Mouse (Mus musculus): ENCODE measurements around the gene Olfr1307. TPM values are rescaled to one million over a fixed set of nuclear protein-coding genes. Genes with fewer than 3 reads are reported as not detected.

Gene Olfr1307
- 0.01 TPM in 2 replicates for polyA plus RNA-seq (2015; fragmentation: Nextera tagmentation; extraction: Ambion mirVana)

DNA sequence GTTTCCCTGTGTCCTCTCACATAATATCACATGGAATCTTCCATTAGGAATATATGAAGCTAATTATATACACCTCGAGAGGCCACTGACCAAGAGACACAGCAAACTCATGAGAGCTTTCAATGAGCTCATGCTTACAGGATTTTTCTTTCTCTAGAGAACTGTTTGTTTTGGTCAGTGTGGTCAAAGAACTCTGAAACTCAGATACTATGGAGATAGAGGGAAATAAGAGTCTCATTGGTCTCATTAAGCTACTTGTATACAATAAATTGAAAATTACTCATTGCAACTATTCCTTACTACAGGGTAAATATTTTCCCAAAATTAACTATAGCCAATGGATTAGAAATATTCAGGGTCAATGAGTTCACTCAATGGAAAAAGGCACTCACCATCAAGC is at the start of gene Olfr1307:
Gene Olfr1307, minus strand, starts transcription at position 101 of the 400 bp plus-strand sequence.
- Histone ChIP-seq H3K9ac (no peak within 1 kb of the TSS), H3K4me3 (no peak within 1 kb of the TSS), H3K27ac (no peak within 1 kb of the TSS), H3K4me2 (no peak within 1 kb of the TSS), H3K27me3 (no peaks in the 10 kb centered on the region), H3K9me3 (replicated peaks) (no peaks in the 10 kb centered on the region), H3K36me3 (ENCODE audit: poor library complexity, severe bottlenecking) (no peaks in the 10 kb centered on the region), H3K4me1 (no peaks in the 10 kb centered on the region)
- 73% methylated on average over 1 of the region's 1 CpGs for WGBS
- no peak for ATAC-seq

DNA sequence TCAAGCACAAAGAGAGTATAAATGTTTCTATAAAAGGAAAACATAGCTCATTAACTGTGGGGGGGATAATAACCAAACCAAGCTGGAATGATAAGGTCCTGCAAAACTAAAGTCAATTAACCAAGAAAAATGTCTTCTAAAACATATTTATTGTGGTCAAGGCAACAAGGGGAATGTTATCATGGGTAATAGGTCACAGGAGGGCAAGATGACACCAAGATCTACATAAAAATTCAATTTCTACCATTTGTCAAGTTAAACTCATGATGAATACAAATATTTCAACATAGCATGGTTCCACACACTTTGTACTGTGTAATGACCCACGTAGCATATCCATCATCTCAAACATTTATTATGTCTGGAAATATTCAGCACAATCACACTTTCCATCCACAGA is 40.9 kb upstream of the Olfr1307 start, which contains the start of gene Olfr1309:
Gene Olfr1309, minus strand, starts transcription at position 101 of the 400 bp plus-strand sequence.
- H3K9me3 ChIP-seq (replicated peaks): no peaks in the 10 kb centered on the region
- H3K27me3 ChIP-seq: no peaks in the 10 kb centered on the region
- no peaks in the 10 kb centered on the region for H3K36me3 ChIP-seq (ENCODE audit: poor library complexity, severe bottlenecking)
- H3K4me1 ChIP-seq: no peaks in the 10 kb centered on the region
- no peak within 1 kb of the TSS for H3K4me3 ChIP-seq
- H3K4me2 ChIP-seq: no peak within 1 kb of the TSS
- 67% methylated on average over 1 of the region's 1 CpGs for whole genome bisulfite sequencing
- ATAC-seq: no peak
- no peak within 1 kb of the TSS for H3K9ac ChIP-seq
- no peak within 1 kb of the TSS for H3K27ac ChIP-seq

DNA sequence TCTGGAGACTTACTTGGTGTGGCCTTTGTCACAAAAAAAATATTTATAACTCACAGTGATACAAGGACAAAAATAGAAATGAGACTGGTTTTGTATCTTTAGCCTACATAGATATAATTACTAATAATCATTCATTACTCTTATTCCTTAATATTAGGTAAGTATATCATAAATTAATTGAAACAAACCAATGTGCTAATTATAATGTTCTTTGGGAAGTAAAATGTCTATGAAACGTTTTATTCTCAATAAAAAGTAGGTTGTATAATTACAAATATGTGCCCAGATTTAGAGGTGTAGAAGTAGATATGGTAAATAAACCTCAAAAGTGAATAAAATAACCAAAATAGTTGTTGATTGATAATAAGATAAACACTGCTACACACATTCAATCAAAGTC is 15.6 kb upstream of the Olfr1307 start, which contains the start of gene Olfr1308:
Gene Olfr1308, minus strand, starts transcription at position 101 of the 400 bp plus-strand sequence.
- 62% methylated on average over 1 of the region's 1 CpGs for WGBS
- Histone ChIP-seq H3K27ac (no peak within 1 kb of the TSS), H3K9ac (no peak within 1 kb of the TSS), H3K4me2 (no peak within 1 kb of the TSS), H3K4me3 (no peak within 1 kb of the TSS), H3K4me1 (no peaks in the 10 kb centered on the region), H3K9me3 (replicated peaks) (no peaks in the 10 kb centered on the region), H3K36me3 (ENCODE audit: poor library complexity, severe bottlenecking) (no peaks in the 10 kb centered on the region), H3K27me3 (no peaks in the 10 kb centered on the region)
- no peak for ATAC-seq

DNA sequence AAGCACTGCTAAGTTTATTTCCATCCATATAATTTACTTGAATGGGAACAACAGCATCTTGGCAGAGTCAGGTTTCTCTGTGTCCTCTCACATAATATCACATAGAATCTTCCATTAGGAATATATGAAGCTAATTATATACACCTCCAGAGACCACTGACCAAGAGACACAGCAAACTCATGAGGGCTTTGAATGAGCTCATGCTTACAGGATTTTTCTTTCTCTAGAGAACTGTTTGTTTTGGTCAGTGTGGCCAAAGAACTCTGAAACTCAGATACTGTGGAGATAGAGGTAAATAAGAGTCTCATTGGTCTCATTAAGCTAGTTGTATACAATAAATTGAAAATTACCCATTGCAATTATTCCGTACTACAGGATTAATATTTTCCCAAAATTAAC is 33.1 kb downstream of the Olfr1307 start, which contains the start of gene Olfr1306:
Gene Olfr1306, minus strand, starts transcription at position 101 of the 400 bp plus-strand sequence.
- Histone ChIP-seq H3K4me3 (no peak within 1 kb of the TSS), H3K9me3 (replicated peaks) (peaks cover 4% of the 10 kb centered on the region; the same call in 1 of the 2 replicates), H3K36me3 (ENCODE audit: poor library complexity, severe bottlenecking) (no peaks in the 10 kb centered on the region), H3K27me3 (no peaks in the 10 kb centered on the region), H3K4me1 (no peaks in the 10 kb centered on the region), H3K27ac (no peak within 1 kb of the TSS), H3K9ac (no peak within 1 kb of the TSS), H3K4me2 (no peak within 1 kb of the TSS)
- WGBS: 82% methylated on average over 1 of the region's 1 CpGs
- no peak for ATAC-seq

Other genes with a start within 250 kb of the Olfr1307 start
- gene Olfr1301, start 198.4 kb downstream of the Olfr1307 start, polyA plus RNA-seq (2015; fragmentation: Nextera tagmentation; extraction: Ambion mirVana): not detected in 2 replicates
- gene Olfr1302, start 172.0 kb downstream of the Olfr1307 start, polyA plus RNA-seq (2015; fragmentation: Nextera tagmentation; extraction: Ambion mirVana): not detected in 2 replicates
- not detected in 2 replicates for gene Olfr1303, start 129.1 kb downstream of the Olfr1307 start, polyA plus RNA-seq (2015; fragmentation: Nextera tagmentation; extraction: Ambion mirVana)
- not detected in 2 replicates for gene Olfr1305, start 72.3 kb downstream of the Olfr1307 start, polyA plus RNA-seq (2015; fragmentation: Nextera tagmentation; extraction: Ambion mirVana)
- gene Olfr1306, start 33.2 kb downstream of the Olfr1307 start, polyA plus RNA-seq (2015; fragmentation: Nextera tagmentation; extraction: Ambion mirVana): not detected in 2 replicates
- not detected in 2 replicates for gene Olfr1308, start 15.5 kb upstream of the Olfr1307 start, polyA plus RNA-seq (2015; fragmentation: Nextera tagmentation; extraction: Ambion mirVana)
- gene Olfr1309, start 40.8 kb upstream of the Olfr1307 start, polyA plus RNA-seq (2015; fragmentation: Nextera tagmentation; extraction: Ambion mirVana): not detected in 2 replicates
- gene Olfr1310, start 63.3 kb upstream of the Olfr1307 start, polyA plus RNA-seq (2015; fragmentation: Nextera tagmentation; extraction: Ambion mirVana): not detected in 2 replicates
- not detected in 2 replicates for gene Olfr1311, start 75.0 kb upstream of the Olfr1307 start, polyA plus RNA-seq (2015; fragmentation: Nextera tagmentation; extraction: Ambion mirVana)
- gene Olfr1312, start 100.8 kb upstream of the Olfr1307 start, polyA plus RNA-seq (2015; fragmentation: Nextera tagmentation; extraction: Ambion mirVana): not detected in 2 replicates
- not detected in 2 replicates for gene Olfr1313, start 128.4 kb upstream of the Olfr1307 start, polyA plus RNA-seq (2015; fragmentation: Nextera tagmentation; extraction: Ambion mirVana)
- not detected in 2 replicates for gene Olfr1314, start 147.3 kb upstream of the Olfr1307 start, polyA plus RNA-seq (2015; fragmentation: Nextera tagmentation; extraction: Ambion mirVana)
- not detected in 2 replicates for gene Olfr1315-ps1, start 166.0 kb upstream of the Olfr1307 start, polyA plus RNA-seq (2015; fragmentation: Nextera tagmentation; extraction: Ambion mirVana)
- not detected in 2 replicates for gene Olfr1316, start 185.5 kb upstream of the Olfr1307 start, polyA plus RNA-seq (2015; fragmentation: Nextera tagmentation; extraction: Ambion mirVana)
- gene Olfr1317, start 190.9 kb upstream of the Olfr1307 start, polyA plus RNA-seq (2015; fragmentation: Nextera tagmentation; extraction: Ambion mirVana): not detected in 2 replicates
- 0.06 TPM in 1 of 2 replicates, not detected in the other for gene Olfr1318, start 204.8 kb upstream of the Olfr1307 start, polyA plus RNA-seq (2015; fragmentation: Nextera tagmentation; extraction: Ambion mirVana)

All from forebrain, embryonic 13.5 days (tissue).